Mouse (Mus musculus) lung, adult 2 months (tissue): ENCODE results near the gene Fam160b1.

Experiments used
- CTCF ChIP-seq: fragments of 200-500 bp; IDR thresholded peaks from 2 replicates; pipeline ENCODE4 v1.5.1; 2011; ENCODE audit warnings: mild to moderate bottlenecking, low read length, control low read depth; ENCODE audit not compliant: insufficient read depth
- POLR2A ChIP-seq: fragments of 200-500 bp; IDR thresholded peaks from 2 replicates; pipeline ENCODE4 v1.6.1; 2011; ENCODE audit warnings: low read depth, mild to moderate bottlenecking, control low read depth, low read length, borderline replicate concordance; ENCODE audit errors: extremely low read depth

DNA sequence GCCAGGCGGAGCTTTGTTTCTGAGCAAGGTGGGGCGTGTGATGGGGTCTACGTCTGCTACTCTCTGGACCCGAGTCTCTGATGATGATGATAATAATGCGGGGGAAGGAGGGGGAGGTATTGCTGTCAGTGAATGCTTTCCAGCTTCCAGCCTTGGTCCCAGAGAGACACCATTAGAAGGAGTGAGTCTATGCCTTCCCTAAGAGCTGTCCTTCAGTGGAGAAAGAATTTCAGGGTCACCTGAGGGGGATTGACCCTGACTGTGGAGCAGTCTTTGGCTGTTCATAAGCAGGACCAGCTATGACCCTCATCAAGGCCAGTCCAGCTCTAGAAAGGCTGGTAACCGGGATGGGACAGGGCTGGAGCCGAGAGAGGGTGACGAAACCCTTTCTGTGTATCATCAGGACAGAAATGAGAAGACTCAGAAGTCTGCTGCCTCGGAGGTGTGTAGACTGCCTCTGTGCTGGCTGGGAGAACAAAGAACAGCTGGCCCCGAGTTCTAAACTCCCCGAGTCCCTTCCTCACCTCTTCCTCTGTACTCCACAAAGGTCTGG lies 45.4 kb upstream of the Fam160b1 start:
- TF ChIP-seq CTCF (no peak), POLR2A (no peak)
